Mouse (Mus musculus): ENCODE data around the gene 1700019A02Rik. TPM values are rescaled to one million over a fixed set of nuclear protein-coding genes. Genes with fewer than 3 reads are reported as not detected.

Gene 1700019A02Rik
- polyA plus RNA-seq, 1 experiment: not detected

- H3K4me1 ChIP-seq (ENCODE audit: control insufficient read depth): no peaks in the 10 kb centered on the region
- H3K9me3 ChIP-seq (ENCODE audit: control insufficient read depth, low read length): no peaks in the 10 kb centered on the region
- no peaks in the 10 kb centered on the region for H3K27me3 ChIP-seq (ENCODE audit: control insufficient read depth)
- TF ChIP-seq TAL1 (IDR thresholded peaks at IDR 0.05; ENCODE audit: low read length): no peak
- no peak for TF ChIP-seq GATA1 (IDR thresholded peaks at IDR 0.05; ENCODE audit: low read length)
- H3K4me3 ChIP-seq (replicated peaks): no peak overlapping the region
- H3K36me3 ChIP-seq (ENCODE audit: control insufficient read depth): no peaks in the 10 kb centered on the region; the same call in 1 of the 2 replicates
Observed at GRCm38 (mm10) chr1:53186301-53186700, 1.1 kb downstream of the 1700019A02Rik start.

GRCm38 (mm10) chr1:53157715-53158114, 29.7 kb downstream of the 1700019A02Rik start:
- no peaks in the 10 kb centered on the region for H3K4me1 ChIP-seq (ENCODE audit: control insufficient read depth)
- H3K4me3 ChIP-seq (replicated peaks): no peak overlapping the region
- no peaks in the 10 kb centered on the region for H3K27me3 ChIP-seq (ENCODE audit: control insufficient read depth)
- H3K36me3 ChIP-seq (ENCODE audit: control insufficient read depth): no peaks in the 10 kb centered on the region
- no peaks in the 10 kb centered on the region for H3K9me3 ChIP-seq (ENCODE audit: control insufficient read depth, low read length)
- TF ChIP-seq GATA1 (IDR thresholded peaks at IDR 0.05; ENCODE audit: low read length) (no peak), TAL1 (IDR thresholded peaks at IDR 0.05; ENCODE audit: low read length) (no peak)

- H3K27me3 ChIP-seq (ENCODE audit: control insufficient read depth): no peaks in the 10 kb centered on the region
- TF ChIP-seq GATA1 (IDR thresholded peaks at IDR 0.05; ENCODE audit: low read length) (no peak), TAL1 (IDR thresholded peaks at IDR 0.05; ENCODE audit: low read length) (no peak)
- no peak overlapping the region for H3K4me3 ChIP-seq (replicated peaks)
- no peaks in the 10 kb centered on the region for H3K4me1 ChIP-seq (ENCODE audit: control insufficient read depth)
- no peaks in the 10 kb centered on the region for H3K36me3 ChIP-seq (ENCODE audit: control insufficient read depth)
- no peaks in the 10 kb centered on the region for H3K9me3 ChIP-seq (ENCODE audit: control insufficient read depth, low read length)
Observed at GRCm38 (mm10) chr1:53123066-53123465, 64.4 kb downstream of the 1700019A02Rik start.

- Histone ChIP-seq H3K4me1 (ENCODE audit: control insufficient read depth) (no peaks in the 10 kb centered on the region), H3K9me3 (ENCODE audit: control insufficient read depth, low read length) (no peaks in the 10 kb centered on the region), H3K4me3 (replicated peaks) (no peak overlapping the region), H3K36me3 (ENCODE audit: control insufficient read depth) (no peaks in the 10 kb centered on the region), H3K27me3 (ENCODE audit: control insufficient read depth) (no peaks in the 10 kb centered on the region)
- TF ChIP-seq GATA1 (IDR thresholded peaks at IDR 0.05; ENCODE audit: low read length) (no peak), TAL1 (IDR thresholded peaks at IDR 0.05; ENCODE audit: low read length) (no peak)
Observed at GRCm38 (mm10) chr1:53110561-53110960, 76.9 kb downstream of the 1700019A02Rik start.

Other genes with a start within 250 kb of the 1700019A02Rik start
- gene 1700019D03Rik, start 167.5 kb downstream of the 1700019A02Rik start, polyA plus RNA-seq (2012): 0.01 TPM in 1 of 2 replicates, not detected in the other
- gene Mstn, start 126.0 kb downstream of the 1700019A02Rik start, polyA plus RNA-seq (2012): not detected in 2 replicates
- 0.18 TPM in 1 of 2 replicates, not detected in the other for gene Pms1, start 109.4 kb upstream of the 1700019A02Rik start, polyA plus RNA-seq (2012)
- gene Ormdl1, start 109.5 kb upstream of the 1700019A02Rik start, polyA plus RNA-seq (2012): 0.08 and 0.10 TPM in 2 replicates
- not detected in 2 replicates for gene Gm28778, start 109.5 kb upstream of the 1700019A02Rik start, polyA plus RNA-seq (2012)
- gene Osgepl1, start 126.0 kb upstream of the 1700019A02Rik start, polyA plus RNA-seq (2012): 0.16 and 0.30 TPM in 2 replicates
- gene Asdurf, start 165.0 kb upstream of the 1700019A02Rik start, polyA plus RNA-seq (2012): 1.4 TPM in 1 of 2 replicates, not detected in the other
- gene Gm28551, start 165.0 kb upstream of the 1700019A02Rik start, polyA plus RNA-seq (2012): not detected in 2 replicates
- gene Asnsd1, start 165.1 kb upstream of the 1700019A02Rik start, polyA plus RNA-seq (2012): 1.4 and 1.8 TPM in 2 replicates